Mouse (Mus musculus) G1E (cell line): ENCODE results near the gene Gcnt1.

Experiments
- CTCF ChIP-seq: IDR thresholded peaks from 2 replicates; pipeline ENCODE4 v1.5.1; 2012; ENCODE audit warnings: low read depth, low read length, inconsistent platforms, mixed read lengths
- GATA1 ChIP-seq: IDR thresholded peaks from 2 replicates; pipeline ENCODE4 v1.6.1; 2012; ENCODE audit warnings: borderline replicate concordance, low read length, inconsistent platforms, mixed read lengths
- POLR2AphosphoS5 ChIP-seq: IDR thresholded peaks from 2 replicates; pipeline ENCODE4 v1.6.1; 2012; ENCODE audit warnings: low read depth, low read length, inconsistent platforms; ENCODE audit not compliant: insufficient replicate concordance
- TAL1 ChIP-seq: conservative IDR thresholded peaks from 2 replicates; pipeline ENCODE4 v1.6.1; 2012; ENCODE audit warnings: low read depth, low read length, inconsistent platforms, mixed read lengths

- TF ChIP-seq CTCF (no peak), GATA1 (no peak), TAL1 (no peak), POLR2AphosphoS5 (no peak)
Observed at GRCm38 (mm10) chr19:17318733-17319132, 53.9 kb downstream of the Gcnt1 start.
